Mouse (Mus musculus) forebrain, embryonic 14.5 days (tissue): ENCODE measurements around the gene Tex33. TPM values are rescaled to one million over a fixed set of nuclear protein-coding genes. Genes with fewer than 3 reads are reported as not detected.

ENCODE experiments used
- ATAC-seq: fragments of 200-750 bp; cut with Nextera tagmentation; 2 replicates; pipeline ENCODE4 v1.8.0; 2017; ENCODE audit warnings: mild to moderate bottlenecking, moderate library complexity
- DNase-seq: peaks from one replicate; pipeline ENCODE4 v3.0.0-alpha.2; 2015; ENCODE audit warnings: low spot score
- H3K27ac ChIP-seq: fragments of 300-500 bp; sonication (generic); 2 replicates; pipeline ENCODE4 v1.5.1; 2014; ENCODE audit warnings: low read depth, mild to moderate bottlenecking, control low read depth, low read length, moderate library complexity
- H3K27me3 ChIP-seq: fragments of 300-500 bp; sonication (generic); replicated peaks from 2 replicates; pipeline ENCODE4 v1.6.1; 2014; ENCODE audit warnings: low read length, control low read depth, mixed read lengths; ENCODE audit not compliant: control insufficient read depth, insufficient read depth
- H3K36me3 ChIP-seq: fragments of 300-500 bp; sonication (generic); 2 replicates; pipeline ENCODE4 v1.6.1; 2014; ENCODE audit warnings: low read length, control low read depth; ENCODE audit not compliant: control insufficient read depth, insufficient read depth
- H3K4me1 ChIP-seq: fragments of 300-500 bp; sonication (generic); 2 replicates; pipeline ENCODE4 v1.6.1; 2014; ENCODE audit warnings: antibody characterized with exemption, low read length, control low read depth; ENCODE audit not compliant: control insufficient read depth, insufficient read depth
- H3K4me2 ChIP-seq: fragments of 300-500 bp; sonication (generic); 2 replicates; pipeline ENCODE4 v1.6.1; 2014; ENCODE audit warnings: mild to moderate bottlenecking, control low read depth, low read length
- H3K4me3 ChIP-seq: fragments of 300-500 bp; sonication (generic); 2 replicates; pipeline ENCODE4 v1.5.1; 2014; ENCODE audit warnings: low read depth, low read length, control low read depth
- H3K9ac ChIP-seq: fragments of 300-500 bp; sonication (generic); 2 replicates; pipeline ENCODE4 v1.6.1; 2014; ENCODE audit warnings: mild to moderate bottlenecking, low read length, control low read depth, moderate library complexity
- H3K9me3 ChIP-seq: fragments of 300-500 bp; sonication (generic); replicated peaks from 2 replicates; pipeline ENCODE4 v1.6.1; 2016; ENCODE audit warnings: low read length, control low read depth, mixed read lengths; ENCODE audit not compliant: control insufficient read depth
- WGBS: fragments of 180-500 bp; shearing (Covaris S2); extraction: QIAGEN DNeasy Blood & Tissue Kit; methylation state at CpG from one replicate; pipeline ENCODE4 v1.1.7; 2014; 5-methylcytosine and 5-hydroxymethylcytosine counted together
- polyA plus RNA-seq: library from polyadenylated mRNA; unstranded; fragments of >200 nt; fragmentation: Nextera tagmentation; extraction: Ambion mirVana; gene quantifications from 2 replicates; pipeline ENCODE4 v1.2.1, GENCODE M21; 2014

Tex33 gene
- not detected in 2 replicates for polyA plus RNA-seq

DNA sequence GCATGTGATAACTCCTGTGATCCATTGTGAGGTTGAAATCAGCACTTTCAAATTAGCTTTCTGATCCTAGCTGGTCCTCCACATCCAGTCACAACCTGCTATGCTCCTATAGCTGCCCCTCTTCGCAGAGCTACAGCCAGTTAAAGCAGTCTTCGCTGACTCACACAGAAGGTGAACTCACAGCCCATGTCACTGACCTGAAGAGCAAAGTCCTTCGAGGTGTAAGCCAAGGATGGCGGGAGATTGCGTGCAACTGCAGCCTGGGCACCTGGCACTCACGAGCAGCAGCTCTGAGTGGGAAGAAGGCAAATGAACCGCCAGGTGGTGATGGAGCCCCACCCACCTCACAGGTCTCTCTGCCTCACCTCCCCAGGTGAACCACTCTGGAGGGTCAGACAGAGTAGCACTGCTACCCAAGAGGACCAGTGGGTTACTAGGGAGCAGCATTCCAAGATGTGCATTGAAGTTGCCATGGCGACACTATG, at the start of gene Tex33:
Tex33 (minus strand) TSS at position 435 of the 485 bp plus-strand sequence.
- no peak within 1 kb of the TSS for H3K4me3 ChIP-seq
- no peaks in the 10 kb centered on the region for H3K9me3 ChIP-seq
- no peak within 1 kb of the TSS for H3K27ac ChIP-seq
- no peak within 1 kb of the TSS for H3K9ac ChIP-seq
- no peak for DNase-seq
- H3K27me3 ChIP-seq: no peaks in the 10 kb centered on the region
- H3K36me3 ChIP-seq: no peaks in the 10 kb centered on the region
- WGBS: 82% methylated on average over 8 of the region's 8 CpGs
- ATAC-seq: no peak
- no peak within 1 kb of the TSS for H3K4me2 ChIP-seq
- no peaks in the 10 kb centered on the region for H3K4me1 ChIP-seq

GRCm38 (mm10) chr15:78443857-78444256, 48.1 kb upstream of the Tex33 start:
- Histone ChIP-seq H3K36me3 (no peaks in the 10 kb centered on the region), H3K4me1 (0 out of 2 replicates have a peak, but pooled peaks cover 2% of the 10 kb centered on the region), H3K4me3 (no peak overlapping the region), H3K27ac (no peak overlapping the region), H3K9me3 (no peaks in the 10 kb centered on the region), H3K9ac (no peak overlapping the region), H3K27me3 (no peaks in the 10 kb centered on the region), H3K4me2 (no peak overlapping the region)
- no peak for DNase-seq
- ATAC-seq: no peak
- 58% methylated on average over 6 of the region's 6 CpGs for WGBS

DNA sequence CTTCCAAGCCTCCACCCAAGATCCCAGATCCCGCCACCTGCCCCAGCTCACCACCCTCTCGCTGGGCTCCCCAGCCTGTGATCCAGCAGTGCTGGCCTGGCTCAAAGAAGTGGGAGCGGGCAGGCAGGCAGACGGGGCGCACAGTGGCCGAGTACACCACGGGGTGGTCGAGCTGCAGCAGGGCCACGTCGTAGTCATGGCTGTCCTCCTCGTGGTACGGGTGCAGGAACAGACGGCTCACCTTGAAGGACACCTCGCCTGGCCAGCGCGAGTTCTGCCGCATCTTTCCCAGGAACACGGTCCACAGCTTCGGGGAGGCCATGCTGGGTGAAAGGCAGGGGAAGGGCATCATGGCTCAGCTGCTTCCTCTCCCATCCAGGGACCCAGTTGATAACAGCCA, 46.5 kb upstream of the Tex33 start:
- no peak overlapping the region for H3K4me3 ChIP-seq
- H3K9ac ChIP-seq: no peak overlapping the region
- ATAC-seq (no peak), DNase-seq (no peak)
- no peak overlapping the region for H3K27ac ChIP-seq
- no peak overlapping the region for H3K4me2 ChIP-seq
- H3K9me3 ChIP-seq: no peaks in the 10 kb centered on the region
- 0 out of 2 replicates have a peak, but pooled peaks cover 5% of the 10 kb centered on the region for H3K4me1 ChIP-seq
- H3K27me3 ChIP-seq: no peaks in the 10 kb centered on the region
- H3K36me3 ChIP-seq: 0 out of 2 replicates have a peak, but pooled peaks cover 4% of the 10 kb centered on the region
- WGBS: 88% methylated on average over 19 of the region's 19 CpGs

DNA sequence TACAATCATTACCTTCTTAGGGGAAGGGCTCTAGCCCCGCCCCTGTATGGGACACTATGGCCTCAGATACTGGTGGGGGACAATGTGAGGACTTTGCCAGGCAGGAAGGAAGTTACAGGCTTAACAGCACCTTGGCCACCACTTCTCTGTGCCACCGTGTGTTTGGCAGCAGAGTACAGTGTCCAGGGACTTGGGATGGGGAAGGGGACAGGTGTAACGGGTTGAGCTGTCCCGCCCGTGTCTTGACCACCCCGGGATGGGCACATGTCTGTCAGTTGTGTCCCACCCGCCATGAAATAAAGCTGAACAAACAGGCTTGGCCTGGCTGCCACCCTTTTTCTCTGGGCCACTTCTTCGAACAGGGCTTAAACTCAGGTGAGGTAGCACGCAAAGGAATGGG, 43.3 kb upstream of the Tex33 start:
- H3K4me3 ChIP-seq: no peak overlapping the region
- DNase-seq (no peak), ATAC-seq (no peak)
- H3K9me3 ChIP-seq: no peaks in the 10 kb centered on the region
- H3K27ac ChIP-seq: no peak overlapping the region
- no peaks in the 10 kb centered on the region for H3K27me3 ChIP-seq
- no peak overlapping the region for H3K4me2 ChIP-seq
- H3K36me3 ChIP-seq: peaks cover 20% of the 10 kb centered on the region
- no peak overlapping the region for H3K9ac ChIP-seq
- 69% methylated on average over 9 of the region's 9 CpGs for WGBS
- peaks cover 13% of the 10 kb centered on the region; the same call in 1 of the 2 replicates for H3K4me1 ChIP-seq

DNA sequence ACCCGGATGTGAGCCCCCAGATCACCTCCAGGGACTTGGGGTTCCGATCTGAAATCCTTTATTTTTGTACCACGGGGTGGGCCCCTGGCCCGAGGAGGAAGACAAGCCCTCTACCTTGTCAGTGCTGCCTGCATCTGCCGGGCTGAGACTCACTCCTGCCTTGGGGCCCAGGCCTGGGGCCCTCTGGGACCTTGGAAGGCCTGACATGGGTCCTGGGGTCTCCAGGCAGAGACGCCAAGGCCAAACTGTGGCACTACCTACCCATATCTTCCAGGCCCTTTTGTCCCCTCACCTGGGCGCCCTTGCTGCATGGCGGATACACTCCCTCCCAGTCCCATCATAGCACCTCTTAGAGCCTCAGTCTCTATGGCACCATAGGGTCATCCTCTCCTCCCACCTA, 42.8 kb upstream of the Tex33 start:
- Histone ChIP-seq H3K9me3 (no peaks in the 10 kb centered on the region), H3K4me3 (no peak overlapping the region), H3K4me1 (peaks cover 13% of the 10 kb centered on the region; the same call in 1 of the 2 replicates), H3K27me3 (no peaks in the 10 kb centered on the region), H3K9ac (no peak overlapping the region), H3K27ac (no peak overlapping the region), H3K36me3 (peaks cover 25% of the 10 kb centered on the region), H3K4me2 (no peak overlapping the region)
- 56% methylated on average over 8 of the region's 8 CpGs for WGBS
- no peak for ATAC-seq
- DNase-seq: no peak

DNA sequence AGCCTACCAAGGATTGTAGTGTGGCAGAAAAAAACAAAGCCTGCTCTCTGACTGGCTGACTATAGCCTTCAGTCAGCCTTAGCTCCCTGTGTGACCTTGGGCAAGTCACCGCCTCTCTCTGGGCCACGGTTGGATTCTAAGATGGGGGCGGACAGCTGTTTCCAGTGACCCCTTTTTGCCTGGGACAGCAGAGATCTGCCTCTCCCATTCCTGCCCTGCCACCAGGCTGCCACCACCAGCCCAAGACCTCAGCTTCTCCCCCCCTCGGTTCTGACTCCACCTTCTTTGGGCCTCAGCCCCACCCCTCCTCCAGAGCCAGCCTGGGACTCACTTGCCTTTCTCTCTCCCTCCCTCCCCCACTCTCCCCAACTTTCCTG, 42.3 kb upstream of the Tex33 start:
- H3K4me1 ChIP-seq: peaks cover 13% of the 10 kb centered on the region; the same call in 1 of the 2 replicates
- DNase-seq (no peak), ATAC-seq (no peak)
- WGBS: 44% methylated on average over 4 of the region's 4 CpGs
- no peaks in the 10 kb centered on the region for H3K9me3 ChIP-seq
- no peak overlapping the region for H3K4me3 ChIP-seq
- no peak overlapping the region for H3K4me2 ChIP-seq
- H3K36me3 ChIP-seq: peaks cover 30% of the 10 kb centered on the region
- H3K27me3 ChIP-seq: no peaks in the 10 kb centered on the region
- no peak overlapping the region for H3K27ac ChIP-seq
- no peak overlapping the region for H3K9ac ChIP-seq

DNA sequence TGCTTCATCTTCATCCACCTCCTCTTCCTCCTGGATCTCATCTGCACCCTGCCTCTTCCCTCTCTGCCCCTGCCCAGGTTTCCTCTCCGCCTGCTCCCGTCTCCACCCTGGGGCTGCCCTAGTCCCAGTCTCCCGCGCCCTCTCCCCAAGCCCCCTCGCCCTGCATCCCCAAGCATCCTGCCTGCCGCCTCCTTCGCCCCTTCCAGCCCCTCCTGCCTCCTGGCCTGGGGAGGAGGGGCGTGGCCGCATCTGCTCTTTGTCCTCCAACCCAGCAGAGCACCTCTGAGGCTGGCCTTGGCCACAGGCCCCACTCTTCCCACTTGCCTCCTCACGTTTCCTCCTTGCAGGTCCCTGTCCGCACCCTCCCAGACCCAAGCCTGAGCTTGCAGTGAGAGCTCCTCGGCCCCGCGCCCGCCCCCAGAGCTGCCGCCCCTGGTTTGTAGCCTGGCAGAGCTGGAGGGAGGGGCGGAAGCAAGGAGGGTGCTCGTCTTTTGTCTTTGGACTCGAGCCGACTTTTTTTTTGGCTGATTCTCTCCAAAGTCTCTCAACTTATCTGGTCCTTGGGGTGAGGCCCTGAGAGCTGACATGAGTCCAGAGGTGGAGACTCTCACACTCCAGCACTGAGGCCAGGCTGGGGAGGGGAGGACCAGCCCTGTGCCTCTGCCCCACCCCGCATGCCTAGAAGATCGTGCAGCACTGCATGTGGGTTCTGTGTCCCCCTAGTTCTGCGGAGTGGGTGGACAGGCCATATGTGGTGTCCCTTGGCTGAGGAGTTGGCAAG, 41.7 kb upstream of the Tex33 start:
- DNase-seq (peak; percentile 33), ATAC-seq (no peak; the same call in 1 of the 2 replicates)
- Histone ChIP-seq H3K9ac (peak overlapping the region; percentile 50; the same call in 1 of the 2 replicates), H3K4me2 (peak overlapping the region; percentile 59), H3K4me3 (peak overlapping the region; percentile 21; the same call in 1 of the 2 replicates), H3K27ac (peak overlapping the region; percentile 6; the same call in 1 of the 2 replicates), H3K9me3 (no peaks in the 10 kb centered on the region), H3K27me3 (no peaks in the 10 kb centered on the region), H3K36me3 (peaks cover 30% of the 10 kb centered on the region), H3K4me1 (peaks cover 13% of the 10 kb centered on the region; the same call in 1 of the 2 replicates)
- WGBS: 15% methylated on average over 23 of the region's 23 CpGs

GRCm38 (mm10) chr15:78436380-78437192, 40.9 kb upstream of the Tex33 start:
- Histone ChIP-seq H3K9me3 (no peaks in the 10 kb centered on the region), H3K4me1 (peaks cover 13% of the 10 kb centered on the region; the same call in 1 of the 2 replicates), H3K4me3 (peak overlapping the region; percentile 21), H3K9ac (peak overlapping the region; percentile 50), H3K36me3 (peaks cover 36% of the 10 kb centered on the region), H3K4me2 (peak overlapping the region; percentile 59), H3K27me3 (no peaks in the 10 kb centered on the region), H3K27ac (peak overlapping the region; percentile 22; the same call in 1 of the 2 replicates)
- 8% methylated on average over 32 of the region's 32 CpGs for WGBS
- peak; percentile 88 for DNase-seq
- peak; percentile 78 for ATAC-seq
